Mouse (Mus musculus) G1E-ER4 (cell line): ENCODE measurements at regions not wholly inside any gene's neighbourhood (a gene's known extent, or its start where the extent isn't known, plus 50 kb on each side); places are given as distances from the start of the nearest gene placed in this dataset.

Experiments
- GATA1 ChIP-seq: IDR thresholded peaks from one replicate; pipeline ENCODE4 v1.8.0; 2012; ENCODE audit warnings: low read length, inconsistent platforms

GRCm38 (mm10) chr2:123023918-123024317 is 258.9 kb downstream of the Sqor start:
- no peak for TF ChIP-seq GATA1

GRCm38 (mm10) chr2:123024380-123024779 is 259.3 kb downstream of the Sqor start:
- no peak for TF ChIP-seq GATA1

GRCm38 (mm10) chr2:123024976-123025585 is 260.0 kb downstream of the Sqor start:
- no peak for TF ChIP-seq GATA1

- no peak for TF ChIP-seq GATA1
Observed at GRCm38 (mm10) chr2:123047321-123047720, 282.3 kb downstream of the Sqor start.

- no peak for TF ChIP-seq GATA1
Observed at GRCm38 (mm10) chr2:123064648-123065047, 299.6 kb downstream of the Sqor start.

- no peak for TF ChIP-seq GATA1
Observed at GRCm38 (mm10) chr2:123068809-123069208, 303.8 kb downstream of the Sqor start.

GRCm38 (mm10) chr2:123072653-123073052 is 307.6 kb downstream of the Sqor start:
- TF ChIP-seq GATA1 = no peak

GRCm38 (mm10) chr2:123073476-123074085 is 308.5 kb downstream of the Sqor start:
- no peak for TF ChIP-seq GATA1

- TF ChIP-seq GATA1 = no peak
Observed at GRCm38 (mm10) chr2:123092726-123093125, 327.7 kb downstream of the Sqor start.

- TF ChIP-seq GATA1 = no peak
Observed at GRCm38 (mm10) chr2:123103530-123103929, 338.5 kb downstream of the Sqor start.

GRCm38 (mm10) chr2:123131496-123131895 is 366.5 kb downstream of the Sqor start:
- TF ChIP-seq GATA1 = no peak

GRCm38 (mm10) chr2:123153170-123153569 is 388.1 kb downstream of the Sqor start:
- no peak for TF ChIP-seq GATA1

- no peak for TF ChIP-seq GATA1
Observed at GRCm38 (mm10) chr2:123165384-123165783, 400.3 kb downstream of the Sqor start.

- TF ChIP-seq GATA1 = peak; percentile 38
Observed at GRCm38 (mm10) chr2:123170611-123171010, 405.6 kb downstream of the Sqor start.

- no peak for TF ChIP-seq GATA1
Observed at GRCm38 (mm10) chr2:123182208-123182607, 417.2 kb downstream of the Sqor start.

GRCm38 (mm10) chr2:123190795-123191582 is 426.0 kb downstream of the Sqor start:
- no peak for TF ChIP-seq GATA1

GRCm38 (mm10) chr2:123194533-123194932 is 429.5 kb downstream of the Sqor start:
- no peak for TF ChIP-seq GATA1
